Mouse (Mus musculus) B cell, adult (primary cell): Measurements from ENCODE around the gene Nr1d2. TPM values are rescaled to one million over a fixed set of nuclear protein-coding genes. Genes with fewer than 3 reads are reported as not detected.

Experiments
- total RNA-seq: library from RNA; stranded (reverse); gene quantifications from 4 replicates; pipeline ENCODE4 v1.2.4, GENCODE M21; 2023; ENCODE audit not compliant: inconsistent age

Nr1d2 gene
- 73.2 to 80.7 TPM (median 77.3 TPM) in 4 replicates for total RNA-seq

DNA sequence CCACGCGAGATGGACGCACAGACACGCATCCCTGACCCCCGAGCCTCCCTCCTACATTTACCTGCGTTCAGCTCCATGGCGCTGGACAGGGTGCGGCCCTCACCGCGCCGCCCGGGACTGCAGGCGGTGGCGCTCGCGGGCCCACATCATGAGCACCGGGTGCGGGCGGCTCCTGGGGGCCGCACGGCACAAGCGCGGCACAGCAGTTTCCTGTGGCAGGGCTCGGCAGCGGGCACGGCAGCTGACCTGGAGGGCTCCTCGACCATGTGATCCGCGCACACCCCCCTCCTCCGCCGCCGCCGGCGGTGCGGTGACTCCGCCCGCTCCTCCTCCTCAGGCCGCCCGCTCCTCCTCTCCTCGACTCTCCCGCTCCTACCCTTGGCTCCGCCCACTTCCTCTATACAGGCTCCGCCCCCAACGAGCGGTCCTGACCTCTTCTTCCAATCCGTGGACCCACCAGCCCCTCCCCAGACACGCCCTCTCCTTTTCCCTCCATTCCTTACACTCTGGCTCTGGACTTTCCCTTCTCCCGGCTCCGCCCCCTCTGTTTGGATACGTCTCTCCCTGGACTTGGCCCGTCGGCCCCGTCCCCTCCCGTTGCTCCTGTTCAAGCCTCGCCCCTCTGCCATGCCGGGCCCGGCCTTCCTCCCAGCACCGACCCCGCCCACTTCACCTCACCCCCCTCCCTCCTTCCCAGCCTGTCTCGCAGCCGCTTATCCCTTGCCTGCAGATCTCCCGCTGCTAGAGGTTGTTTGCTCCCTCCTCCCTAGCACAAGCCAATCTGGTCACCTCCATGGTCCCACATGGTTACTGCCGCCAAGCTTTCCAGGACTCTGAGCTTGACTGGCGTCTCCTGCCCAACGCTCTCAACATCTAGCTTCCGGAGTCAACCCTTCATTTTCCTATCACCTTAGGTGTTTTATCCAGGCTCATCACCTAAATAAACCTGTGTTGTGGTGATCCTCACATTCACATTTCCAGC lies at the start of gene Nr1d2:
Gene Nr1d2 (minus strand): TSS at position 378 of the 982 bp plus-strand sequence.

DNA sequence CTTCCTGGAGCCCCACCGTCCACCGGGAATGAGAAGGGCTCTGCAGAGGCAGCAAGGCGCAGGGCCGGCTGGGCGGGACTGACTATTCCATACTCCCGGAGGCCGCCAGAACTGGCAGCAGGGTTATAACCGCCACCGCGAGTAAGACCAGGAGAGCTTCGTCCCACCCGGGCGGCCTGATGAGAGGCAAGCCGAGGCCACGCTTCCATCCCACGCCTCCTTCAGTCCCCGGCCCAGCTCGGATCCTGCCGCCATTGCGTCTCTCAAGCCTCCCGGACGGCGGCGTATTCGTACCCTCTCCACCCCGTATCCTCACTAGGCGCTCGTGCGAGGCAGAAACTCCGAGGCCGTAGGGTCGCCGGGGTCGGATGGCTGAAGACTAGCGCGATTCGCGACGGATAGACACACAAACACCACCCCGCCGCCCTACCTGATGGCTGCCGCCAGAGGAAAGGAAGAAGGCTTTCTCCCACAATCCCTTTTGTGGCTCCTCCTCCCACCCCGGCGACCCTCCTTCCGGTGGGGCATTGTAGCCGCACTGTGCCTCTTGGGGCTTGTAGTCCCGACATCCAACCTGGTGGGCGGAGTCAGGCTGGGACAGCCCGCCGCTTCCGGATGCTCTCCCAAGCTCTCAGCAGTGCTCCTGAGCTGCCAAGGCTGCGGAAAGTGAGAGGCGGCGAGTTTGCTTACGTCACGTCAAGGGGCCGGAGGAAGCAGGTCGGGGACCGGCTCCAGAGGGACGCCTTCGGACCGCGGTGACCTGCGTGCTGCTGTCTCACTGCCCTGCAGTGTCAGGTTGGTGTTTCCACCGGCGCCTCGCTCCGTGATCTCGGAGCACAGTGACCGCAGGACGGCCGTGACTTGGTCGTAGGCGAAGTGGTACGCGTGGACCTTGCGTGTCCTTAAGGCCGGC lies 31.9 kb upstream of the Nr1d2 start, which contains the start of the genes Nkiras1 and Rpl15:
Gene Nkiras1 (plus strand): TSS at position 608 of the 913 bp plus-strand sequence.
Gene Rpl15 (minus strand): TSS at position 863 of the 913 bp plus-strand sequence.

Other genes starting within 250 kb of the Nr1d2 start
- gene Nkiras1, start 32.0 kb upstream of the Nr1d2 start, total RNA-seq = 11.3 to 17.6 TPM (median 12.9 TPM) in 4 replicates
- 1,171 to 1,297 TPM (median 1,284 TPM) in 4 replicates for gene Rpl15, start 32.3 kb upstream of the Nr1d2 start, total RNA-seq
- gene Ube2e1, start 92.7 kb upstream of the Nr1d2 start, total RNA-seq = 73.2 to 80.8 TPM (median 79.1 TPM) in 4 replicates